Mouse (Mus musculus): ENCODE results near the gene Kif1b. TPM values are rescaled to one million over a fixed set of nuclear protein-coding genes. Genes with fewer than 3 reads are reported as not detected.
"Not testable (repeated sequence)": the region's sequence is repeated elsewhere in the genome, so short reads cannot be mapped to it uniquely, and the experiment has no call there.

Kif1b gene
- total RNA-seq, 2 experiments from 2014 or later, result 432 to 448 TPM

DNA sequence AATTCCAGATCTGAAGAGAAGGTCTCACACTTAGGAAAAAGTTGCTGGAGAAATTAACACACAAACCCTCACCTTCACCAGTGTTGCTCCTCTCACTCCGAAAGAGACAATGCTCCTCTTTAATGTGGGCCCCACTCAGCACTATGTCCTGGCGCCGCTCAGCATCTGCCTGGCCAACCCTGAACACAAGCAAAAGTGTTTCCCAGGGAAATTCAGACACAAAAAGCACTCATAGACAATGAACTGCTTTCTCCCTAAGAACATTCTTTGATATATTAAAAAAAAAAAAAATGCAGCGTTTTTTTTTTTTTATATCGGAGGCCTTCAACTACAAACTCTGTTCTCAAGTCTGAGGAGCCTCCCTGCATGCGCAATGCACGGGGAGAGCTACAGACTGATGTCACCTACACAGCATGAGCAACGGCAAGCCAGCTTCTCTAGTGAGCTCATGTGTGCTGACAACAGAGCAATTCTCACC lies 60.3 kb downstream of the Kif1b start:
- DNase-seq (ENCODE audit: low spot score in 2 of 2), result peak; percentile 30 to 46
- intact Hi-C loops (cut with DNase I), result no loop called here

DNA sequence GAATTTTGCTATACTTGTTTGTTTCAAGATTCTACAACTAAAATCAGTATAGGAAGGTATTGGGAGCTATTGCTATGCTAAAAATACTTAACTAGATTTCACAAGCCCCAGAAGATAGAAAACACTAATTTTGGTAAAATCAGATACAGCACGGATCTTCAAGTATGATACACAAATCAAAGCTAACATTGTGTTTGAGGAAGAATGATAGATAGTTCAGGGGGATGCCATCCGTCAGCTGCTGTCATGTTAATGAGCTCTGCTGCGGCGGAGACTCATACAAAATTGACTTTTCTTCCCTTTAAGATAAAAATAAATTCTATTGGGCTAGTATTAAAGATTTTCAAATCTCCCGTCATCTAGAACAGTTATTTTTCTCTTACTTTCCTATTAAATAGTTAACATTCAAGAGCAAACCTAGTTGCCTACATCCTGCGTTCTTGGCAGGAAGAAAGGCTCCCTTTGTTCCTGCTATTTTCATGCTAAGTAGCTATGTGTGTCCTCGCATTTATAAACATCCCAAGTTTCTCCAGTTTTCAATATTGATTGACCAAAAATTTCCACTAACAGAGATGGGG lies 60.8 kb downstream of the Kif1b start:
- intact Hi-C loops (cut with DNase I), result no loop called here
- DNase-seq (ENCODE audit: low spot score in 2 of 2), result no peak

DNA sequence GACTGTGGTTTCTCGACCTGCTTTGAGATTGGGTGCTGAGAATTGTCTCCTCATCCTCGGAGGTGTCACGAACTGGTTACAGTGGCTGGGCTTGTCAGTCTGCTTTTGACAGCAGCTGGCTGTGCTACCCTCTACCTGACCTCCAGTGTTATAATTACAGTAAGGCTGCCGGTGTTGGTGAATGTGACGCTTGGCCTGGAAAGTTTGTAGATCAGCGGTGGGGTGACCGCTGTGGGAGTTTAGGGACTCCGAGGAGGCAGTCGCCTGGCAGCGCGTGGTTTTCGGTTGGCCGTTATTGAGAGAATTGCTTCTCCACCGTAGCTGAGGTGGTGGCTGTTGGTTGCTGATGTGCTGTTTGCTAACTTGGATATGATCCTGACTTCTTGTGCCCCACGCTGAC lies 70.5 kb downstream of the Kif1b start:
- intact Hi-C loops (cut with DNase I), result no loop called here
- no peak for DNase-seq (ENCODE audit: low spot score in 2 of 2)

DNA sequence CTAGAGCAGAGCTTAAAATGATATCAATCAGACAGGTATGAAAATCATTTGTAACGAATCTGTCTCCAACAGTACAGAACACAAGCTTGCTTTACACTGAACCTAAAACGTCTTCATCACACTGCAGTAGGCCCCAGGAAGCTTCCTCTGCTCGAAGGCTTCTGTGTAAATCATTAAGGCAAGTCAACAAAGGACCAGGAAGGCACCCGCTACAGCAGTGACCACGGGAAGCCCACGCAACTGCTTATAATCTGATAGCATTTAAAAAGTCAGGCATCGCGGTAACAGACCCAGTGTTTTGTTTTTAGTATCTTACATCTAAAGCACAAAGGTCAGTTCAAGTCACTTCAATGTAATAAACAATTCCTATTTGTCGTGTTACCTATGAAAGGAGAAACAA lies 73.6 kb downstream of the Kif1b start:
- intact Hi-C loops (cut with DNase I), result no loop called here
- no peak for DNase-seq (ENCODE audit: low spot score in 2 of 2)

DNA sequence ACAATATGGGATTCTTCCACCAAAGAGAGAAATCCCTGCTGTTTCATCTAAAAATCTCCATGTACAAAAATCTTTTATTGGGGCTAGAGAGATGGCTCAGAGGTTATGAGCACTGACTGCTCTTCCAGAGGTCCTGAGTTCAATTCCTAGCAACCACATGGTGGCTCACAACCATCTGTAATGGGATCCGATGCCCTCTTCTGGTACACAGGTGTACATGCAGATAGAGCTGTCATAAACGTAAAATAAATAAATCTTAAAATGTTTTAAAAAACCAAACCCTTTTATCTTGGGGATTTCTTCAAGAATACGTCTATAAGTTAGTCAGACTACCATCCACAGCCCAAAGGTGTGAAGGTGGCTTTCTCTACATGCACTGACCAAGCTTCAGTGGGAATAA lies 78.8 kb downstream of the Kif1b start:
- intact Hi-C loops (cut with DNase I); DNase-seq (ENCODE audit: low spot score in 2 of 2): not testable (repeated sequence)

DNA sequence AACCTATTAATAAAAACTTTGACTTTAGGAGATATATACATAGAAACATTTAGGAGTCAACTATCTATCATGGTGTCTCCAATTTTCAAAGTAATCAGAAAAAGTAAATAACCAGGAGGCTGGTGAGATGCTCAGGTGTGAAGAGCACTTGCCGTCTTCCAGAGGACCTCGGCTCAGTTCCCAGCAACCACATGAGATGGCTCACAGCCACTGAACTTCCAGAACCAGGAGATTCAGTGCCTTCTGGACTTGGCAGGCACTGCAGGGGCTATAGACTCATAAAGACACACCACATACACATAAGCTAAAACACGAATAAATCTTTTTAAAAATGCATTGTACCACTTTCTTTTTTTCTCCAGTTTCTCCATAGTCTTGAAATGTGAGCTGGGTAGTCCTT lies 79.2 kb downstream of the Kif1b start:
- no peak for DNase-seq (ENCODE audit: low spot score in 2 of 2)
- intact Hi-C loops (cut with DNase I), result no loop called here

DNA sequence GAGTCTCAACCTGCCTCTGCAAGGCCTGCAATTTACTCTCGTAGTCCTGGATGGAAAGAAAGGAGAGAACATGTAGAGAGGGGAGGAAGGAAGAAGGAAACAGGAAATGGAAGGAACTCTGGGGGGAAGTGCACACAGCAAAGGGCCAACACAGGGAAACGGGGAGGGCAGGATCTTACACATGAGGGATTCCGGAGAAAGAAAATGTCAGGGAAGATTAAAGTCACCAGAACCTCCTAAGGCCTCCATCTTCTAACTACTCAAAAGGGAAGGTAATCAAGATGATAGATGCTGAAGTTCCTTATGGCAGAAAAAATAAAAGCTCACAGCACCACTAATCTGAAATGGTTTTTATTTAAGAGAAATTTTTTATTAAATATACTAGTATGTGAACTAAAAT lies 81.2 kb downstream of the Kif1b start:
- no peak for DNase-seq (ENCODE audit: low spot score in 2 of 2)
- intact Hi-C loops (cut with DNase I), result no loop called here

DNA sequence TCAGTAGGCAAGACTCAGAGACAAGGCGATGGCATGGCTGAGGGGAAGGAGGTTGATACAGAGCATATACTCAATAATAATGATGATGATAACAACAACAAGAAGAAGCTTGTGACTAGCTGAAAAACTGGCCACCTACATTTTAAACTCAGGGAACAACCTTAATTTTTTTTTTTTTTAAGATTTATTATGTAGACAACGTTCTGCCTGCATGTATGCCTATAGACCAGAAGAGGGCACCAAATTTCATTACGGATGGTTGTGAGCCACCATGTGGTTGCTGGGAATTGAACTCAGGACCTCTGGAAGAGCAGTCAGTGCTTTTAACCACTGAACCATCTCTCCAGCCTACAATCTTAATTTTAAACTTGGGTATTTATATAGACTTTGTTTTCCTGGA lies 84.0 kb downstream of the Kif1b start:
- intact Hi-C loops (cut with DNase I), result no loop called here
- DNase-seq (ENCODE audit: low spot score in 2 of 2), result no peak

DNA sequence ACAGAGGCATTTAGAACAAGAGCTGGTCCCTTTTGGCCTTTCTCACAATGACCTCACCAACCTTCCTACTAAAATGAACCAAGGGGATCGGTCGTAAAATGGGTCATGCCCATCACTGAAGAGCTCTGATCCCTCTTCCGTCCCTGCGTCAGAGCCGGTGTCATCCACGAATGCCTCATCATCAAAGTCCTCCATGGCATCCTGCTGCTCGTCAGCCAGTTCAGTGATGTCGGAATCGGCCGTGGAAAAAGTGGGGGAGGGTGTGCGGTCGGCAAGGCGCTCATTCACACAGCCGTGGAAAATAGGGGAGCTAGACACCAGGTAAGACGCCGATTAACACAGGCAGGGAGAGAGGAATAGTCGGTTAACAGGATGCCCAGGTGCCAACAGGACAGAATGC lies 87.0 kb downstream of the Kif1b start:
- intact Hi-C loops (cut with DNase I), result no loop called here
- DNase-seq (ENCODE audit: low spot score in 2 of 2), result peak in 1 of 2 experiments; percentile 17

DNA sequence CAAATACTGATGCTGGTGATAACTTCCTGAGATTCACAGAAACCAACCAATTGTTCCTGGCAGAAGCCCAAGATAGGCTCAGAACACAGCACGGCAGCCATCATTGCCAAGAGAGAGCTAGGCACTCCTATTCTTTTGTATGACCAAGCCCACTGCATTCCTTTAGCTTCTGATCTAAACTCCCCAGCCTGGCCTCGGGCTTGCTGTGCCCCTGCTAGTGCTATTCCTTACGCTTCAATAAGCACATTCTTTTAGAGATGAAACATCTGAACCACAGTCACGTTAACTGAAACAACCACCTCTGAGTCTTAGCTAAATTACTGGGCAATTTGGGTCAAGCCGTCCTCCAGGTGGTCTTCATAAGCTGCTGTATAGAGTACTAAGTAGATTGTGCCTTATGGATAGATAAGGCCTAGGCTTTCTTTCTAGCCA lies 87.4 kb downstream of the Kif1b start:
- intact Hi-C loops (cut with DNase I), result no loop called here
- peak; percentile 54 to 72 for DNase-seq (ENCODE audit: low spot score in 2 of 2)

DNA sequence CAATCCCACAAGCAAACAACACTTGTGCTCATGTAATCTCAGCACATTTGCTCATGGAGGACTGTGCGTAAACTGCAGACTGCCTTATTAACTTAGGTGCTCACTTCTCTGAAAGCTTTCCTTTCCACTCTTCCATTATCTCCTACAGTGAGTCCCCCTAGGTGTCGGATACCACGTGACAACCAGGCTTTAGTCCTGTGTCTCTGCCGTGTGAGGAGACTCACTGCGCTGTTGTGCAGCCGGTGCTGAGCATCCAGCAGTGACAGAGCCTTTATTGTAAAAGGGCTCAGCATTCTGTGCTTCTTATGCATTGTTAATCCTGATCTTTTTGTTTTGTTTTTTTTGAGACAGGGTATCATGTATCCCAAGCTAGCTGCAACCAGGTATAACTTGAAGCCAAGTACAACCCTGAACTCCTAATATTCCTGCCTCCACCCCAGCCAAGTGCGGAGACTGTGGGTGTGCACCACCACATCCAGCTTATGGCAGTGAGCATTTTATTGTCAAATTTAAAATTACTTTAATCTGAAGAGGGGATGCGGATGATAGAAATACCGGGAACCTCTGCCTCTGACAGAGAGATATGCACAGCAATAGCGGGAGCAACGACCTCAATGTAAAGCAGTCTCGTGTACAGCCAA lies 88.0 kb downstream of the Kif1b start:
- no peak for DNase-seq (ENCODE audit: low spot score in 2 of 2)
- intact Hi-C loops (cut with DNase I), result no loop called here

DNA sequence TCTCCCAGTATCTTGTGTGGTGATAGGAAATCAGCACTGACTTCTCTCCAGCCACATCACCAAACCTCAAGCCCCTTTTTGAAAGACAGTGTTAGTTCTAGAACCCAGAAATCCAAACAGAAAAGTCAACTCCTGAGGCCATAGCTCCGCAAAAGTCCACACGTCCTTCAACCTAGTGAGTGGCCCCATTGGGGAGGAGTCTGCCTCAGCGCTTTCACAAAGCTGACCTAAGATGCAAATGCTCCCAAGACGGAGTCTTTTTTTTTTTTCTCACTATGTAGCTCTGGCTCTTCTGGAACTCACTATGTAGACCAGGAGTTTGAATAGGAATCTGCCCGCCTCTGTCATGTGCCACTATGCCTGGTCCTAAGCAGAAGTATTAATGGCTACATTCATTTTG lies 89.0 kb downstream of the Kif1b start:
- intact Hi-C loops (cut with DNase I), result no loop called here
- no peak for DNase-seq (ENCODE audit: low spot score in 2 of 2)

DNA sequence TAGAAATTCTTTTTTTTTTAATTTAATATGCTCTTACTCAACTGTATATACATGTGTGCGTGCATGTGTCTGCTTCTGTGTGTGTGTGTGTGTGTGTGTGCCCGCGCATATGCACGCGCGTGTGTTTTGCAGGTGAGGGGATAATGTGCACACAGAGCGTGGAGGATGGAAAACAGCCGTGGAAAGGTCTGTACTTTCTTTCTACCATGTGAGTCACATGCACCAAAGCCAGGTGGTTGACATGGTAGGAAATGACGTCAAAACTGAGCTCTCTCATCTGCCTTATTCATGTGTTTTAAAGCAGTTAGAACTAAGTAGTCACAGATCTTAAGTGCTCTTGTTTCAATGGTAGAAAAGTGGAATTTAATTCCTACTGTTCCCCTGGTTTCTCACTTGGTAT lies 91.5 kb downstream of the Kif1b start:
- intact Hi-C loops (cut with DNase I), result no loop called here
- DNase-seq (ENCODE audit: low spot score in 2 of 2), result no peak

DNA sequence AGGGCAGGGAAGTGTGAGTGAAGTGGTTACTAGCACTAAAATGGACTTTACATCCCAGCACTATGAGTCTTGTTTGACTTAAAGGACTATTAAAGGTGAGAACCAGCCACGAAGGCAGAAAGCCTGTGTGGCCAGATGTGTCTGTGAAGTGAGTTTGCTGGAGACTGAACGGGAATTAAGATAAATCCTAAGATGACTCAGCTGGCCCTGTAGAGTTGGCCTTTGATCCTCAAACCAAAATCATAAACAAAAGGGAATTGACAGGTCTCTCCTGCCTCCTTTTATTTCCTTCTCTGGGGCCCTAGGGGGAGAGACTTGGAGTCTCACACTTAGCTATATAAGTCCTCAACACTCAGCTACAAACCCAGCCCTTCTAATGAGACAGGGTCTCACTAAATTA lies 92.1 kb downstream of the Kif1b start:
- intact Hi-C loops (cut with DNase I), result no loop called here
- DNase-seq (ENCODE audit: low spot score in 2 of 2), result no peak

DNA sequence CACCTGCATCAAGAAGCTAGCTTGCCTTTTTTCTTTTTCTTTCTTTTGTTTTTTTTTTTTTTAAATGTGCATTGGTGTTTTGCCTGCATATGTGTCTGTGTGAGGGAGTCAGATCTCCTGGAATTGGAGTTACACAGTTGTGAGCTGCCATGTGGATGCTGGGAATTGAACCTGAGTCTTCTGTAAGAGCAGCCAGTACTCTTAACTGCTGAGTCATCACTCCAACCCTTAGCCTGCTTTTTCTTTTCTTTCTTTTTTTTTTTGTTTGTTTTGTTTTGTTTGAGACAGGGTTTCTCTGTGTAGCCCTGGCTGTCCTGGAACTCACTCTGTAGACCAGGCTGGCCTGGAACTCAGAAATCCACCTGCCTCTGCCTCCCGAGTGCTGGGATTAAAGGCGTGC lies 93.0 kb downstream of the Kif1b start:
- DNase-seq (ENCODE audit: low spot score in 2 of 2); intact Hi-C loops (cut with DNase I): not testable (repeated sequence)

DNA sequence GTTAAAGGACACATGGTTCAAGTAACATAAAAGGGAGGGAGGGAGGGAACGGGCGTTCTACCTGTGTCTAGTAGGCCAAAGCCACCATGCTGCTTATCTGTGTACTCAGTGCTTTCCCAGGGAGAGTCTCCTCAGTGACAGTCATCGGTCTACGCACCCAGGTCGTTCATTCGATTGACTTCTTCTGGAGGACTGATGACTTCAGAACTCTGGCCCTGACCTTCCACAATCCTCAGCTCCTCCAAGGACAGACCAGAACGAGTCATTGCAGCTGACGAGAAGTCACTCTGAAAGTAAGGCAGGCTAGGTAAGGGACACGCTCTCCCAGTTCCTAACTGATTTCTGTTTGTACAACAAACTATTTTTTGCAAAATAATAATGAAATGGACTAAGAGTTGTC lies 94.0 kb downstream of the Kif1b start:
- intact Hi-C loops (cut with DNase I), result no loop called here
- DNase-seq (ENCODE audit: low spot score in 2 of 2), result no peak

DNA sequence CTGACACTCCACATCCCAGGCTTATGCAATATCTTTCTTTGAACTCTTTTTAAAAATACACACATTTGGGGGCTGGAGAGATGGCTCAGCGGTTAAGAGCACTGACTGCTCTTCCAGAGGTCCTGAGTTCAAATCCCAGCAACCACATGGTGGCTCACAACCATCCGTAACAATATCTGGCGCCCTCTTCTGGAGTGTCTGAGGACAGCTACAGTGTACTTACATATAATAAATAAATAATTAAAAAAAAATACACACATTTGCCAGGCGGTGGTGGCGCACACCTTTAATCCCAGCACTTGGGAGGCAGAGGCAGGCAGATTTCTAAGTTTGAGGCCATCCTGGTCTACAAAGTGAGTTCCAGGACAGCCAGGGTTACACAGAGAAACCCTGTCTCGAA lies 96.1 kb downstream of the Kif1b start:
- DNase-seq (ENCODE audit: low spot score in 2 of 2), result not testable (repeated sequence)

DNA sequence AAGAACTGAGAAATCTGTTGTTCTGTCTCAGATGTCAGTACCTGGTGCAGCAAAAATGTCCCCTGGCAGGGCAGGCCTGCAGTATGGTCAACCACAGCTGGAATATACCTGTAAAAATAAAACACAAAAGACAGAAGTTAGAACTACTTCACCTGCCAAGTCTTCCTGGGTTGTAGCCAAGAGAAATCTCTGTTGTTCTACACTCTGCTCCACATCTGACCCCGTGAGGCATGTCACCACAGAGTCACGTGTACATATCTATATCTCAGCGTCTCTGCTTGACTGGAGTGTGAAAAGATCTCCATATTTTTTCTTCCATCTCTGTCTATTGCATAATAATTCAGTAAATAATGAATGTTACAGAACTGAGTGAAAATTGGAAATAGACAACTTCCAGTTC lies 105.0 kb downstream of the Kif1b start:
- no peak for DNase-seq (ENCODE audit: low spot score in 2 of 2)
- intact Hi-C loops (cut with DNase I), result no loop called here

More for the DNA sequence above, 96.1 kb downstream of the Kif1b start:
- intact Hi-C loops (cut with DNase I), result not testable (repeated sequence)

DNA sequence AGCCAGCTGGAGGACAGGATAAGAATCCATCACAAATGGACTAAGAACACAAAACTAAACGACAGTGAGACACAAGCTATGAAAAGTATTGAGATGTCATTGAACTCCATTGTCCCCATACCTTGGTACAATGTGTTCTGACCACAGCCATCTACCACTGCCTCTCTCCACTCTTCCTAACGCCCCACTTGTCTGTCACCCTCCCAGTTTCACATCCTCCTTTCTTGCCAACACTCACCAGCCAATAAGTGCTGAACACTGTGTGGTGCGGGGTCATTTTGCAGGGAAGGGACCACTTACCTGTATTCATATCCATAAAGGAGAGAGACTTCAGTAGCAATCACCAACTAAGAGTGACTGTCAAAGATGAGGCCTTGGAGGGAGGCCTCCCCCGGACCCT lies 106.4 kb downstream of the Kif1b start:
- DNase-seq (ENCODE audit: low spot score in 2 of 2), result no peak
- intact Hi-C loops (cut with DNase I), result no loop called here

DNA sequence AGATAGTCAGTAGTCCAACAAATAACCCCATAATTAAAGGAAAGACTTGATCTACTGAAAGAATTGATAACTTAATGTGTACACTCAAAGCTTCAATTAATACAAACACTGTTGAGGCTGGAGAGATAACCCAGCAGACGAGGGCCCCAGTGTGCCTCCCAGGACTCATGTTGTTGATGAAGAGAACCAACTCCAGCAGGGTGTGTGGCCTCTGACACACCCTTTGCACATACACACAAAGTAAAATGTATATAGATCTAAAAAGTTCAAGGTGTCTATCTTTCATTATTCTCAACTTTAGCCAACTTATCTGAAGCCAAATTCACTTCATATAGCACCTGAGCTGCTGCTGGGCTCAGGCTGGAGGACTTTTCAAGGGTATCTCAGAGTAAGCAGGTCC lies 110.3 kb downstream of the Kif1b start:
- intact Hi-C loops (cut with DNase I), result no loop called here
- DNase-seq (ENCODE audit: low spot score in 2 of 2), result no peak

DNA sequence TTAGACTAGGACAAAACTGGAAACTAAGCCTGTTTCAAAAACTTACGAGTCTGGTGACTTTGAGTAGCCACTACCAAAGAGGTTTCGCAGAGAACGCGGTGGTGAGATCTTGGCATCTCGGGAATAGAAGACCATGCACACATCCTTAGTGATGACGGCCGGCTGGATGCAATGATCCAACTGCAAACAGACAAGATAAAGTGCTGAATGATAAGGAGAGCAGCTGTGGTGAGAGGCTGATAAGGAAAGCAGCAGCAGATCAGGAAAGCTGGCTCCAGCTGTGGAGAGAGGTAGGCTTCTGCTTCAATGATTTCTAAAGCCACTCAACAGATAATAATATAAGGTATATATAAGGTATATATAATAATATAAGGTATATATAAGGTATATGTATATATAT lies 116.4 kb downstream of the Kif1b start:
- DNase-seq (ENCODE audit: low spot score in 2 of 2), result no peak
- intact Hi-C loops (cut with DNase I), result no loop called here

DNA sequence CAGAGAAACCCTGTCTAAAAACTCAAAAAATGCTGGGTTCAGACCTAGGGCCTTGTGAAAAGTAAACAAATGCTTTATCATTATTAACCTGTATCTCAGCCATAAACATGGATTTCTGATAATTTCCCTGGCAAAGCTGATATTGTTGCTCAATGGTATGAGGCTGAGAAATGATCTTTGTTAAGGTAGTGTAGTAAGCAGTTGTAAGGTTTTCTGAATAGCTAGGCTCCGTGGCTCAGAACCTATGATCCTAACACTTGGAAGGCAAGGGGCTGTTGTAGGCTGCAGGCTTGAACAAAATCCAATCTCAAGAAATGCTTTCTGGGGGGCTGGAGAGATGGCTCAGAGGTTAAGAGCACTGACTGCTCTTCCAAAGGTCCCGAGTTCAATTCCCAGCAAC lies 118.9 kb downstream of the Kif1b start:
- no peak for DNase-seq (ENCODE audit: low spot score in 2 of 2)
- intact Hi-C loops (cut with DNase I), result no loop called here
